Mouse (Mus musculus) testis, adult 2 months (tissue): ENCODE results near the gene Esyt1. TPM values are rescaled to one million over a fixed set of nuclear protein-coding genes. Genes with fewer than 3 reads are reported as not detected.
A peak's percentile ranks its signal among the peaks of the same experiment; 100 is the strongest.
"Not testable (repeated sequence)": the region's sequence is repeated elsewhere in the genome, so short reads cannot be mapped to it uniquely, and the experiment has no call there.

Experiments used
- H3K27ac ChIP-seq: fragments of 200-500 bp; 2 replicates; pipeline ENCODE4 v1.5.1; 2012; ENCODE audit warnings: low read depth, low read length; ENCODE audit not compliant: control insufficient read depth, insufficient read depth
- H3K27me3 ChIP-seq: fragments of 200-500 bp; 2 replicates; pipeline ENCODE4 v1.6.1; 2012; ENCODE audit warnings: mild to moderate bottlenecking, low read length, moderate library complexity; ENCODE audit not compliant: control insufficient read depth, insufficient read depth
- H3K36me3 ChIP-seq: fragments of 200-500 bp; 2 replicates; pipeline ENCODE4 v1.6.1; 2012; ENCODE audit warnings: mild to moderate bottlenecking, low read length; ENCODE audit not compliant: control insufficient read depth, insufficient read depth
- H3K4me1 ChIP-seq: fragments of 200-500 bp; 2 replicates; pipeline ENCODE4 v1.6.1; 2012; ENCODE audit warnings: low read length; ENCODE audit not compliant: control insufficient read depth, insufficient read depth
- H3K4me3 ChIP-seq: fragments of 200-500 bp; 2 replicates; pipeline ENCODE4 v1.5.1; 2012; ENCODE audit warnings: low read depth, mild to moderate bottlenecking, low read length, moderate library complexity, mixed read lengths; ENCODE audit not compliant: control insufficient read depth
- CTCF ChIP-seq: fragments of 200-500 bp; IDR thresholded peaks from 2 replicates; pipeline ENCODE4 v1.5.1; 2012; ENCODE audit warnings: low read depth, mild to moderate bottlenecking, inconsistent platforms, low read length, moderate library complexity; ENCODE audit not compliant: control insufficient read depth, insufficient read depth, insufficient replicate concordance
- POLR2A ChIP-seq: fragments of 200-500 bp; IDR thresholded peaks from 2 replicates; pipeline ENCODE4 v1.6.1; 2012; ENCODE audit warnings: low read depth, mild to moderate bottlenecking, inconsistent platforms, low read length, moderate library complexity; ENCODE audit not compliant: control insufficient read depth
- polyA plus RNA-seq: library from polyadenylated mRNA; depleted of rRNA; stranded (reverse); fragments of >200 nt; gene quantifications from 2 replicates; pipeline ENCODE4 v1.2.3, GENCODE M21; 2012

Esyt1 gene
- polyA plus RNA-seq, 1 experiment, result 1.6 TPM

DNA sequence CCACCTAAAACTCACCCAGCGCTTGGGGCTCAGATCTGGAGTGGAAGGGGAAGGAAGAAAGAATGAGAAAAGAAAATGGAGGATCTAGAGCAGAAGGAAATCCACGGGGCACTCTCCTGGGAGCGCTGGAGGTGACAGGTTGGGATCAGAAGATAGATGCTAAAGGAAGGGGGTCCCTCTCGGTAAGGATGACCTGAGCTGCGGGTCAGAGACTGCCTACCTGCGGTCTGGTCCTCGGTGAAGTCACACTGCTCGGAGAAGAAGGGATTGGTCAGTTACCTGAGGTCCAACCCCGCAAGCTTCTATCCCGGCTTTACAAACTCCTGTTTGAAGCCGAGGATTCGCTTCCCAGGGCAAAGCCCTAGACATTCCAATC lies 32.4 kb downstream of the Esyt1 start:
- H3K4me3 ChIP-seq, result peak overlapping the region; percentile 94
- H3K27me3 ChIP-seq, result no peaks in the 10 kb centered on the region
- H3K4me1 ChIP-seq, result peaks cover 23% of the 10 kb centered on the region
- TF ChIP-seq POLR2A (no peak), CTCF (no peak)
- peak overlapping the region; percentile 79 for H3K27ac ChIP-seq
- H3K36me3 ChIP-seq, result no peaks in the 10 kb centered on the region; the same call in 1 of the 2 replicates

DNA sequence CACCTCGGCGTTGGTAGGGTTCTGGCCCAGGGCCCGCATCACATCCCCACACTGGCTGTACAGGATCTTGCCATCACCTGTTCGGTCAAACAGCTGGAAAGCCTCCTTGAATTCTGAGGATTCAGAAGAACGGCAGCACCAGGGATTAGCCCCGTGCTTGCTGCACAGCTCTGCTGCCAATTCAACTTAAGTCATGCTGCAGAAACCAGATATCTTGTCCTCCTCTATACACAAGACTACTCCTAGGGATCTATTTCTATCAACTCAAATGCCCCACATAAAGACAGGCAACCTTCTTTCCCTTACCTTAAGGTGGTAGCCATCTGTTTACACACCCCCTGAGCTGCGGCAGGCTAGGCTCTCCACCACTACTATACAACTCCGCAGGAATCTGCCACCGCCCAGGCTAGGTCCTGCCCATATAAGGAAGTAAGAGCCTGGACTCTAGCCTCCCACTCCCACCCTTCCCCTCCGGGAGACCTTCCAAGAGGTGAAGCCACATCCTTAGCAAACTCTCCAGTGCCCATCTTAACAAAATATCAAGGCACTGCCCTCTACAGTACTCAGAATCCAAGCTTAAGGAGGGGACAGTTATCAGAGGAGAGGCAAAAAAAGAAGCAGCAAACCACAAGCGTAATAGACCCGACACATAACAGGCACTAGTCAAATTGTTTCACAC lies 32.9 kb downstream of the Esyt1 start:
- H3K36me3 ChIP-seq, result no peaks in the 10 kb centered on the region; the same call in 1 of the 2 replicates
- H3K27me3 ChIP-seq, result no peaks in the 10 kb centered on the region
- peak overlapping the region; percentile 79 for H3K27ac ChIP-seq
- peaks cover 23% of the 10 kb centered on the region for H3K4me1 ChIP-seq
- TF ChIP-seq POLR2A (no peak), CTCF (no peak)
- peak overlapping the region; percentile 94 for H3K4me3 ChIP-seq

DNA sequence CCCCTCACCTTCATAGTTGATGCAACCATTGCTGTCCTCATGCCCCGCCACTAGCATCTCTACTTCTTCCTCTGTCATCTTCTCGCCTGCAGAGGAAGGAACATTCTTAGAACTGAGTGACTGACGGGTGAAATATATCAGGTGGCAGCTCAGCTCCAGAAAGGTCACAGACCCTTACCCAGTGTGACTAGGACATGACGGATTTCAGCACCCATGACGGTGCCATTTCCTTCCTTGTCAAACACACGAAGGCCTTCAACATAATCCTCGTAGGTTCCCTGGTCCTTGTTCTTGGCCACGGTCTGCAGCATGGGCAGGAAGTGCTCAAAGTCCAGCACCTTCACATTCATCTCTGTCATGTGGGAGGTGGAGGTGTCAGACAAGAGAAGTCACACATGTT lies 33.6 kb downstream of the Esyt1 start:
- Histone ChIP-seq H3K4me3 (peak overlapping the region; percentile 94), H3K27ac (peak overlapping the region; percentile 10; the same call in 1 of the 2 replicates), H3K4me1 (peaks cover 23% of the 10 kb centered on the region)
- not testable (repeated sequence) for H3K27me3 ChIP-seq, H3K36me3 ChIP-seq

DNA sequence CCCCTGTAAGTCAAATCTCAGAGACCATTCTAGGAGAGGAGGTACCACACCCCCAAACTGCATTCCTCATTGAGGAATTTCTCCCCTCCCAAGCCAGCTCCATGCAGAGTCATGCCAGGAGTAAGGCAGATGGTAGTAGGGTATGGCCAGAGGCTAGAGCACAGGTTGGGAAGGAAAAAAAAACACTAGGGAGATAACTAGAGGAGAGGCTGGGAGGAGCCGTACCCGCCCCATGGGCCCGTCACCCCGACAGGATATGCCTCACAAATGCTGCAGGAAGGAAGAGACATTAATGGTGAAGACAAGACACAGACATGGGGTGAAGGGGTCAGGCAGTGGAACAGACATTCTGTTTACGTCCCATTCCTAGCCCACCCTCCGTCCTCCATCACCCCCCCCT lies 34.2 kb downstream of the Esyt1 start:
- no peak for TF ChIP-seq CTCF
- no peak for TF ChIP-seq POLR2A
- Histone ChIP-seq H3K36me3 (no peaks in the 10 kb centered on the region; the same call in 1 of the 2 replicates), H3K27ac (no peak overlapping the region), H3K27me3 (no peaks in the 10 kb centered on the region), H3K4me1 (peaks cover 19% of the 10 kb centered on the region), H3K4me3 (no peak overlapping the region; the same call in 1 of the 2 replicates)

DNA sequence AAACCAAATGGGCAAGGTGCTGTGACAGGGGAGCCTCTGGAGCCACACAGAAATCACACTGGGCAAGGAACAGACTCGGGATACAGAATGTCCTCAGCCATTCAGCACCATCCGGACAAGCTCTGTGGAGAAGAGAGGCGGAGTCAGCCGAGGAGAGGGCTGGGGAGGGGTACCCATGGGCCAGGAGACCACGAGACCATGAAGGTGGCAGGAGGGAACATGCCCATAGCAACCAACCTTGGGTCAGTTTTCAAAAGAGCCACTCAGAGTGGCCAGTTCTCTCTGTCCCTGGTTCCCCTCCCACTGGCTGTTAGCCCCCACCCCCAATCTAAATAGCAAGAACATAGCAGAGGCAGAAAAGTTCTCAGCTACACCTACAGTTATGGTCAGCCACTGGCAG lies 34.8 kb downstream of the Esyt1 start:
- Histone ChIP-seq H3K36me3 (no peaks in the 10 kb centered on the region; the same call in 1 of the 2 replicates), H3K27me3 (no peaks in the 10 kb centered on the region), H3K4me1 (peaks cover 16% of the 10 kb centered on the region), H3K4me3 (no peak overlapping the region), H3K27ac (no peak overlapping the region)
- TF ChIP-seq CTCF (no peak), POLR2A (no peak)

DNA sequence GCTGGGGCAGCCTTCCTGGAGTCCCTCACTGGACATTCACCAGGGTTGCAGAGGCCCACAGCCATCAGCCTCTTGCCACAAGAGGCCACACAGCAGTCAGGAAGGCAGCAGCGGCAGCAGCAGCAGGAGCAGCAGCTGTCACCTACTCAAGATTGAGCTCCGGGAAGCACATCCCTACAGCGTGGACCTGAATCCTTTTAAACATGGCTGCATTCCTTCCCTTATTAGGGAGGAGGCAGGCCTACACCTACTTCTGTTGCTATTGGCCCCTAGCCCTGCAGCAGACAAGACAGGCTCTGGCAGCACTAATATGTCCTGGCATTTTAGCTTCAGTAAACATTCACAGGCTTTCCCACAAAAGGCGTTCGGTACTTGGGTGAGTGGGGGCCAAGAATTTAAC lies 35.4 kb downstream of the Esyt1 start:
- Histone ChIP-seq H3K4me3 (no peak overlapping the region), H3K27ac (0 out of 2 replicates have a peak overlapping the region, but pooled peaks have one; percentile 22), H3K27me3 (no peaks in the 10 kb centered on the region), H3K4me1 (peaks cover 16% of the 10 kb centered on the region), H3K36me3 (peaks cover 2% of the 10 kb centered on the region)
- TF ChIP-seq CTCF (no peak), POLR2A (no peak)

DNA sequence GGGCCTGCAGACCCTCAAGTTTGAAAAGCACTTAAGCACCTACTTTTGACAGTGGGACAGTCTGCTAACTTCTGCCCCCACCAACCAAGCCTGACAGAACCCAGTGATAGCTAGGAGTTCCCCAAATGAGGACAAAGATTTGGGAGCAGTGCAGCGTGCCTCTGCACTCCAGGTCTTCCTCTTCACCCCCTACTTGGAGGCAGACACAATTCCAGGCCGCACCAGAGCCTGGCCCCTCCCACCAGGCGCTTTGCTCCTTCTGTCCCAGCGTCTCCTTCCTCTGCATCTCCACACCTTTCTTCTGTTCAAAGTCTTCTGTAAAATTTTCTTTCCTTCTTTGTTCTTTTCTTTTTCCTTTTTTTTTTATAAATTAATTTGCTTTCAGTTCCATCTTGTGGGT lies 35.9 kb downstream of the Esyt1 start:
- no peaks in the 10 kb centered on the region for H3K27me3 ChIP-seq
- H3K4me3 ChIP-seq, result no peak overlapping the region
- H3K4me1 ChIP-seq, result peaks cover 13% of the 10 kb centered on the region
- H3K27ac ChIP-seq, result no peak overlapping the region
- no peak for TF ChIP-seq CTCF
- TF ChIP-seq POLR2A, result no peak
- H3K36me3 ChIP-seq, result peaks cover 2% of the 10 kb centered on the region

DNA sequence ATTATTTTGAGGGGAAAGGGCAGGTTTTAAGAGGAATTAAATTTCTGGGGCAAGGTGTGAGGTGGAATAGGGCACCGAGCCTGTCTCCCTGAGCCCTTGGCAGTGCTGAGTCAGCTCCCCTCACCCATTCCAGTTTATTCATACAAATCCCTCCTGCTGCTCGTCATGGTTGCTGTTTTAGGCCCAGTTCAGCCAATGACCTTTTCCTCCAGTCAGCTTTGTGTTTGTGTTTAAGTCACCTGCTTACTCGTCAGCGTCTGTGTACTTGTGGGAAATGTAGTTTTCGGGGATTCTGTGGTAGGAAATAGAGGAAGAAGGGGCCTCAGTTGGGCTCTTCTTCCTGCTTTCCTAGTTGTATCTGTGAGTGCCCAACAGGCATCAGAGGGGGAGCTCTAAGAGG lies 36.3 kb downstream of the Esyt1 start:
- no peak overlapping the region for H3K27ac ChIP-seq
- TF ChIP-seq POLR2A (no peak), CTCF (no peak)
- peaks cover 9% of the 10 kb centered on the region for H3K4me1 ChIP-seq
- no peaks in the 10 kb centered on the region for H3K27me3 ChIP-seq
- H3K36me3 ChIP-seq, result peaks cover 2% of the 10 kb centered on the region
- no peak overlapping the region for H3K4me3 ChIP-seq
